Mouse (Mus musculus): Measurements from ENCODE around the gene Zfp109.
A peak's percentile ranks its signal among the peaks of the same experiment; 100 is the strongest.
"Not testable (repeated sequence)": the region's sequence is repeated elsewhere in the genome, so short reads cannot be mapped to it uniquely, and the experiment has no call there.

Zfp109 gene

GRCm38 (mm10) chr7:24237040-24237791, at the start of gene Zfp109:
Gene Zfp109 (minus strand): TSS chr7:24237560.
- peak; percentile 49 for DNase-seq (ENCODE audit: extremely low spot score, low spot score)

- DNase-seq (ENCODE audit: extremely low spot score, low spot score): no peak
These were observed 49.6 kb upstream of the Zfp109 start for GRCm38 (mm10) chr7:24286916-24287315.

DNA sequence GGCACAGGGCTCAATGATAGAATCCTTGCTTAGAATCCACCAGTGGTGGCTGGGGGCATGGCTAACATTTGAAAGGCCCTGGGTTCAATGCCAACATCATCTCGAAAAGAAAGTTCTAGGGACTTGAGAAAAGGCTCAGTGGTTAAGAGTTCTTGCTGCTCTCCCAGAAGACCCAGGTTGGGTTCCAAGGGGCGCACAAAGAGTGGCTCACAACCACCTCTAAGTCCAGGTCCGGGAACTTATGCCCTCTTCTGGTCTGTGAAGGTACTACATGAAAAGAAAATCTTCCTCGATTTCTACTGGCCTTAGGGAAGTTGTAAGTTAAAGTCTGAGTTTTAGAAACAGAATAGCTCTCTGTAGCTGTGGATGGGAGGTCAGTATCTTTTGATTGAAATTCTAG, 48.7 kb upstream of the Zfp109 start:
- no peak for DNase-seq (ENCODE audit: extremely low spot score, low spot score)

DNA sequence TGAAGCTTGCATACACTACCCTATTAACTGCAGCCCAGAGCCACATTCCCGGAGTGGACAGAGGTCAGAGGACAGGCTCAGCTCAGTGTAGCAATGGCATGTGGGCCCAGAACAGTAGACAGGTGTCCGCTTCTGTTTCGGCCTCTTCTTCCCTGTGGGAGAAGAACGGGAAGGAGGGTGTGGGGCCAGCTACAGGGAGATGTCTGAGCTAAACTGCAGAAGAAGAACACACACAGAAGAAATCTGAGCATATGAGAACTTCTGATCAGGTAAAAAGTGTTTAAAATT, 43.4 kb upstream of the Zfp109 start:
- no peak for DNase-seq (ENCODE audit: extremely low spot score, low spot score)

DNA sequence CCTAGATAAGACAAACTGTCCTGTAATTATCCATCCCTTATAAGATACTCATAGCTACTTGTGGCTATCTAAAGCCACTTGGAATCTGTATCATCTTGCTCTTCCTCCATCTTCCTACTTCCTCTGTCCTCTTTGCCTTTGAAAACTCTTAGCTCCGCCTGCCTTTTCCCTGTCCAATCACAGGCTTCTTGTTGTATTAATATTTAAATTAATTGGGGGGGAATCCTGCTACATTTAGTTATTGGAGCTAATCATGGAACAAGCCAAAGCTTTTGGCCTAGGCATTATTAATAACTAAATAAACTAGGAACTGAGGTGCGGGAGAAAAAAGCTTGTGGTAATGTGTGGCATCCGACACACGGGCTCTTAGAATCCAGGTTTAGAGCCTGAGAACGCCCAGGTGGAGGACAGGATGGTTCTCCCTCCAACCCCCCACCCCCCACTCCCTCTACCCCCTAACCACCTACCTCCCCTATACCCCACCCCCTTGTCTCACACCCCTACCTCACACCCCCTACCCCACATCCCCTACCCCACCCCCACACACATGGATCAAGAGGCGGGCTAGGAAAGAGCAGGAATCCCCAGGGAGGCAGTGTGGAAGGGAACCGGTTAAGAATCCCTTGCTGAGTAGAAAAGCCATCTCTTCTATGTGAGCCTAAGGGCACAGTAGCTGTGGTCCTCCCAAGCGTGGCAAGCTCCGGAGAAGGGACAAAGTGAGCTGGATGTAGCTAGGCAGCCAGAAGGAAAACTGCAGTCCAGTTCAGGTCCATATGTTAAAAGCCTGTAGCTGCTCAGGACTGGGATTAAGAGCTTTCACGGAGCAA, 42.9 kb upstream of the Zfp109 start:
- DNase-seq (ENCODE audit: extremely low spot score, low spot score): no peak

GRCm38 (mm10) chr7:24278771-24279170, 41.4 kb upstream of the Zfp109 start:
- not testable (repeated sequence) for DNase-seq (ENCODE audit: extremely low spot score, low spot score)

GRCm38 (mm10) chr7:24274456-24274855, 37.1 kb upstream of the Zfp109 start:
- no peak for DNase-seq (ENCODE audit: extremely low spot score, low spot score)

GRCm38 (mm10) chr7:24271191-24271590, 33.8 kb upstream of the Zfp109 start:
- no peak for DNase-seq (ENCODE audit: extremely low spot score, low spot score)

DNA sequence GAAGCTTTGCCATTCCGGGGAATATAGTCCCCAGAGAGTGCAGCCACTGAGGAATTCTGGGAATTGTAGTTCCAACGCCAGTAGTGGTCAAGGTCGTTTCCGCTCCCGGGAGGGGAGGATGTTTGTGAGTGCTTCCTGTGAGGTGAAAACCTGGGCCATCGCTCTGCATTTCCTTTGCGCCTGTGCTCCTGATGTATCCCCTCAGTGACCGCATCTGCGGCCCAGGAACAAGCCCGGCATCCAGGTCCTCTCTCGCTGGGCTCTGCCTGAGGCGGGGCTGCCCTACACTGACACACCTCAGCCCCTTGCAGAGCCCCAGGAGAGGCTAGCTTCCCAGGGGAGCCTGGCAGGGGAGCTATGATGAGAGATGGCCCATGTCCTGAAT, 32.9 kb upstream of the Zfp109 start, which contains the start of gene Zfp93:
Zfp93 (plus strand) TSS at position 133 of the 385 bp plus-strand sequence.
- peak; percentile 79 for DNase-seq (ENCODE audit: extremely low spot score, low spot score)

- DNase-seq (ENCODE audit: extremely low spot score, low spot score): no peak
These were observed 32.4 kb upstream of the Zfp109 start for GRCm38 (mm10) chr7:24269667-24270287.

GRCm38 (mm10) chr7:24269256-24269655, 31.9 kb upstream of the Zfp109 start:
- DNase-seq (ENCODE audit: extremely low spot score, low spot score): no peak

- DNase-seq (ENCODE audit: extremely low spot score, low spot score): no peak
These were observed 31.1 kb upstream of the Zfp109 start for GRCm38 (mm10) chr7:24268176-24269155.

DNA sequence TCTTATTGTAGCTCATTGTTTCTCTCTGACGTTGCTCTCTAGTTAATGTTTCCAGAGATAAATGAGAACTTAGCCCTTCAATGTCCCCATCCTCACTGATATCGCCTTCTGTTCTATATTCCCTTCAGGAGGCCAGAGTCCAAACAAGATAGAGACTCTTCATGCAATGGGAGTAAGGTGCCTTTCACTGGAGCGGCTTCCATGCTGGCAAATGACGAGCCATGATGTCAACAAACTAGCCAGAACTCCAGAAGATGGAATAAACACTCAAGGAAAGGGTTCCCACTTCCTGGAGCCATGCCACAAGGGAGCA, 22.6 kb upstream of the Zfp109 start:
- no peak for DNase-seq (ENCODE audit: extremely low spot score, low spot score)

DNA sequence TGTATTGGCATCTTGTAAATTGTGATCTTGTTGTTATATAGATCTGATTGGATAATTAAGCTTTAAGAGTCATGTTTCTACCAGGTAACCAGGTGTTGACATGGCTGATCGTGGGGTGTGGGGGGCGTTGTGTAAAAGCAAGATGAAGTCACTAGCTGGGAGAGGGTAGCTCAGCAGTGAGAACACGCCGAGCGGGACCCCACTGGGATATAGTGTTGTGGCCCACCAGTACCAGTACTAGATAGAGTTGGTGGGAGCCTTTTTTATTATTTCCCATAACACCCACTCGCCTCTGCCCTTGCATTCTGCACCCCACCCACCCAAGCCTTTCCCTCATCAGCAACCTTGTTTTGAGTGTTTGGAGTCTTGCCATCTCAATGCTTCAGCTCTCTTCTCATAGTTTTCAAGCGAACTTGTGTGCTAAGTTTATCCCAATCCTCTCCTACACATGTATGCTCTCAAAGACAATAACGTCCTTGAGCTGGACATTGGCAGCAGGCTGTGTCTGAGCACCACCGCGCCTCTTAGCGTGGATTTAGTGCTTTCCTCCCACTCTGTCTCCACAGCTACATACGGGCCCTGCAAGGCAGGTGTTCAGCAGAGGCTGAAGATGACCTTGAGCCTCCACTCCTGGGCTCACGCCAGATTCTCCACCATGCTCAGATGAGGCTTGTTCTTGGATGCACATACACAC, 22.1 kb upstream of the Zfp109 start:
- no peak for DNase-seq (ENCODE audit: extremely low spot score, low spot score)

GRCm38 (mm10) chr7:24254633-24255474, 17.5 kb upstream of the Zfp109 start, which contains the start of gene Zfp108:
Gene Zfp108 (plus strand): TSS chr7:24254794.
- peak; percentile 73 for DNase-seq (ENCODE audit: extremely low spot score, low spot score)

GRCm38 (mm10) chr7:24253779-24254615, 16.6 kb upstream of the Zfp109 start:
- no peak for DNase-seq (ENCODE audit: extremely low spot score, low spot score)

- no peak for DNase-seq (ENCODE audit: extremely low spot score, low spot score)
These were observed 26.0 kb downstream of the Zfp109 start, which contains the start of gene Zfp111 for GRCm38 (mm10) chr7:24211343-24211742. Gene Zfp111 (minus strand): TSS chr7:24211443.

DNA sequence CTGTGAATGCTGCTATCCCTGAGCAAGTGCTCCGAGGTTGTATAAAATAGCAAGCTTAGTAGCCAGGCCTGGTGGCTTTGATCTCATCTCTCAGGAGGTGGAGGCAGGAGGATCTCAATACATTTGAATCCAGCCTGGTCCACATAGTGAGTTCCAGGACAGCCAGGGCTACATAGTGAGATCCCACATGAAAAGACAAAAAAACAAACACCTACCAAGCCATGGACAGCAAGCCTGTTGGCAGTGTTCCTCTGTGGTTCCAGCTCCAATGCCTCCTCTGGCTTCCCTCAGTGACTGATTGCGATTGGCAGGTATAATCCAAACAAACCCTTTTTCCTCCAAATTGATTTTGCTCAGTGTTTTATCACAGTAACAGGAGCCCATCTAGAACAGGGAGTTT, 27.1 kb downstream of the Zfp109 start:
- no peak for DNase-seq (ENCODE audit: extremely low spot score, low spot score)

Data from neural tube, embryonic 10.5 days (tissue).